Mouse (Mus musculus) forelimb bud, embryonic 11.5 days (tissue): ENCODE data around the gene Plekhg6.

Experiments
- DNase-seq: peaks from one replicate; pipeline ENCODE4 v3.0.0-alpha.2; 2012; ENCODE audit warnings: low read depth, low spot score

Plekhg6 gene

GRCm38 (mm10) chr6:125386080-125386479 is 5.5 kb upstream of the Plekhg6 start:
- DNase-seq = no peak

- DNase-seq = no peak
These were observed 4.7 kb upstream of the Plekhg6 start for GRCm38 (mm10) chr6:125385066-125385974.

GRCm38 (mm10) chr6:125382024-125382423 is 1.4 kb upstream of the Plekhg6 start:
- DNase-seq = no peak

GRCm38 (mm10) chr6:125379781-125380180 is 812 bp downstream of the Plekhg6 start:
- DNase-seq = no peak

GRCm38 (mm10) chr6:125378621-125379020 is 2.0 kb downstream of the Plekhg6 start:
- no peak for DNase-seq

- no peak for DNase-seq
These were observed 2.8 kb downstream of the Plekhg6 start for GRCm38 (mm10) chr6:125377582-125378451.

GRCm38 (mm10) chr6:125377042-125377441 is 3.6 kb downstream of the Plekhg6 start:
- DNase-seq = no peak

- peak; percentile 58 for DNase-seq
These were observed 12.7 kb downstream of the Plekhg6 start for GRCm38 (mm10) chr6:125367758-125368371.

- no peak for DNase-seq
These were observed 14.5 kb downstream of the Plekhg6 start for GRCm38 (mm10) chr6:125366133-125366532.

GRCm38 (mm10) chr6:125365522-125365921 is 15.1 kb downstream of the Plekhg6 start:
- DNase-seq = no peak

- no peak for DNase-seq
These were observed 16.1 kb downstream of the Plekhg6 start for GRCm38 (mm10) chr6:125364448-125364847.

GRCm38 (mm10) chr6:125363451-125364242 is 16.9 kb downstream of the Plekhg6 start:
- DNase-seq = no peak

GRCm38 (mm10) chr6:125363021-125363420 is 17.6 kb downstream of the Plekhg6 start:
- no peak for DNase-seq

- DNase-seq = no peak
These were observed 18.9 kb downstream of the Plekhg6 start for GRCm38 (mm10) chr6:125361467-125362291.

GRCm38 (mm10) chr6:125360846-125361245 is 19.7 kb downstream of the Plekhg6 start:
- DNase-seq = no peak

- no peak for DNase-seq
These were observed 20.6 kb downstream of the Plekhg6 start for GRCm38 (mm10) chr6:125359999-125360398.

- DNase-seq = no peak
These were observed 23.3 kb downstream of the Plekhg6 start for GRCm38 (mm10) chr6:125357334-125357733.

GRCm38 (mm10) chr6:125356264-125356663 is 24.3 kb downstream of the Plekhg6 start:
- no peak for DNase-seq

GRCm38 (mm10) chr6:125355197-125355741 is 25.3 kb downstream of the Plekhg6 start:
- DNase-seq = peak; percentile 64
